Mouse (Mus musculus) forelimb bud, embryonic 11.5 days (tissue): ENCODE data around the gene Gm49321.

ENCODE experiments used
- DNase-seq: peaks from one replicate; pipeline ENCODE4 v3.0.0-alpha.2; 2012; ENCODE audit warnings: low read depth, low spot score

The Gm49321 gene

GRCm38 (mm10) chr12:73937353-73937752 is at the start of gene Gm49321:
TSS of gene Gm49321 (plus strand) at chr12:73937653.
- DNase-seq = no peak

- no peak for DNase-seq
These were observed 49.3 kb upstream of the Gm49321 start for GRCm38 (mm10) chr12:73888003-73888783.

GRCm38 (mm10) chr12:73889571-73889970 is 47.9 kb upstream of the Gm49321 start:
- no peak for DNase-seq

GRCm38 (mm10) chr12:73890086-73890485 is 47.4 kb upstream of the Gm49321 start:
- no peak for DNase-seq

- DNase-seq = no peak
These were observed 44.8 kb upstream of the Gm49321 start for GRCm38 (mm10) chr12:73892616-73893015.

- no peak for DNase-seq
These were observed 42.6 kb upstream of the Gm49321 start for GRCm38 (mm10) chr12:73894838-73895237.

- no peak for DNase-seq
These were observed 41.8 kb upstream of the Gm49321 start for GRCm38 (mm10) chr12:73895674-73896073.

GRCm38 (mm10) chr12:73896471-73896870 is 41.0 kb upstream of the Gm49321 start:
- no peak for DNase-seq

GRCm38 (mm10) chr12:73898281-73898680 is 39.2 kb upstream of the Gm49321 start:
- no peak for DNase-seq

- DNase-seq = no peak
These were observed 33.1 kb upstream of the Gm49321 start for GRCm38 (mm10) chr12:73904133-73904934.

- DNase-seq = no peak
These were observed 32.4 kb upstream of the Gm49321 start for GRCm38 (mm10) chr12:73905041-73905440.

- DNase-seq = no peak
These were observed 31.9 kb upstream of the Gm49321 start for GRCm38 (mm10) chr12:73905555-73905954.

- DNase-seq = no peak
These were observed 30.3 kb upstream of the Gm49321 start for GRCm38 (mm10) chr12:73907079-73907672.

GRCm38 (mm10) chr12:73907673-73908150 is 29.7 kb upstream of the Gm49321 start:
- peak; percentile 96 for DNase-seq

- peak; percentile 56 for DNase-seq
These were observed 29.0 kb upstream of the Gm49321 start for GRCm38 (mm10) chr12:73908274-73909012.

- no peak for DNase-seq
These were observed 28.4 kb upstream of the Gm49321 start for GRCm38 (mm10) chr12:73909013-73909575.

GRCm38 (mm10) chr12:73918479-73918878 is 19.0 kb upstream of the Gm49321 start:
- no peak for DNase-seq

GRCm38 (mm10) chr12:73930266-73930665 is 7.2 kb upstream of the Gm49321 start:
- DNase-seq = no peak

- DNase-seq = peak; percentile 26
These were observed 6.2 kb upstream of the Gm49321 start for GRCm38 (mm10) chr12:73931274-73931673.

- DNase-seq = no peak
These were observed 2.9 kb upstream of the Gm49321 start for GRCm38 (mm10) chr12:73934528-73934927.

GRCm38 (mm10) chr12:73939542-73939941 is 2.1 kb downstream of the Gm49321 start:
- DNase-seq = no peak
